Mouse (Mus musculus) midbrain, embryonic 11.5 days (tissue): Measurements from ENCODE around the gene Tchp. TPM values are rescaled to one million over a fixed set of nuclear protein-coding genes. Genes with fewer than 3 reads are reported as not detected.

Experiments used
- ATAC-seq: fragments of 200-750 bp; cut with Nextera tagmentation; 2 replicates; pipeline ENCODE4 v1.8.0; 2017; ENCODE audit warnings: moderate TSS enrichment, moderate library complexity; ENCODE audit not compliant: low FRiP score
- DNase-seq: peaks from one replicate; pipeline ENCODE4 v3.0.0; 2015; ENCODE audit warnings: low spot score; ENCODE audit errors: missing footprints
- H3K27ac ChIP-seq: fragments of 300-500 bp; sonication (generic); 2 replicates; pipeline ENCODE4 v1.5.1; 2014; ENCODE audit warnings: low read depth, low read length
- H3K27me3 ChIP-seq: fragments of 300-500 bp; sonication (generic); 2 replicates; pipeline ENCODE4 v1.6.1; 2014; ENCODE audit warnings: mild to moderate bottlenecking, low read length, moderate library complexity, mixed read lengths; ENCODE audit not compliant: control insufficient read depth, insufficient read depth
- H3K36me3 ChIP-seq: fragments of 300-500 bp; sonication (generic); 2 replicates; pipeline ENCODE4 v1.6.1; 2014; ENCODE audit warnings: mild to moderate bottlenecking, low read length, moderate library complexity, mixed read lengths; ENCODE audit not compliant: control insufficient read depth, insufficient read depth
- H3K4me1 ChIP-seq: fragments of 300-500 bp; sonication (generic); 2 replicates; pipeline ENCODE4 v1.6.1; 2014; ENCODE audit warnings: low read length; ENCODE audit not compliant: control insufficient read depth, insufficient read depth
- H3K4me2 ChIP-seq: fragments of 300-500 bp; sonication (generic); 2 replicates; pipeline ENCODE4 v1.6.1; 2014; ENCODE audit warnings: mild to moderate bottlenecking, moderate library complexity
- H3K4me3 ChIP-seq: fragments of 300-500 bp; sonication (generic); 2 replicates; pipeline ENCODE4 v1.5.1; 2014; ENCODE audit warnings: low read depth, low read length
- H3K9ac ChIP-seq: fragments of 300-500 bp; sonication (generic); 2 replicates; pipeline ENCODE4 v1.6.1; 2014; ENCODE audit warnings: low read length
- H3K9me3 ChIP-seq: fragments of 300-500 bp; sonication (generic); 2 replicates; pipeline ENCODE4 v1.6.1; 2016; ENCODE audit warnings: low read length; ENCODE audit not compliant: control insufficient read depth
- WGBS: fragments of 180-500 bp; shearing (Covaris S2); extraction: QIAGEN DNeasy Blood & Tissue Kit; methylation state at CpG from one replicate; pipeline ENCODE4 v1.1.7; 2014; 5-methylcytosine and 5-hydroxymethylcytosine counted together
- polyA plus RNA-seq: library from polyadenylated mRNA; unstranded; fragments of >200 nt; fragmentation: Nextera tagmentation; extraction: Ambion mirVana; gene quantifications from 2 replicates; pipeline ENCODE4 v1.2.1, GENCODE M21; 2014

The Tchp gene
- polyA plus RNA-seq, 1 experiment from 2014 or later = 17.4 TPM

GRCm38 (mm10) chr5:114742572-114742971 is 35.0 kb downstream of the Tchp start:
- ATAC-seq (no peak), DNase-seq (no peak)
- H3K36me3 ChIP-seq = peaks cover 18% of the 10 kb centered on the region
- H3K9ac ChIP-seq = no peak overlapping the region
- no peaks in the 10 kb centered on the region for H3K9me3 ChIP-seq
- no peak overlapping the region for H3K4me2 ChIP-seq
- H3K4me3 ChIP-seq = no peak overlapping the region
- H3K27me3 ChIP-seq = no peaks in the 10 kb centered on the region
- H3K27ac ChIP-seq = no peak overlapping the region
- WGBS = 96% methylated on average over 10 of the region's 10 CpGs
- H3K4me1 ChIP-seq = no peaks in the 10 kb centered on the region

- H3K9ac ChIP-seq = no peak overlapping the region
- no peak overlapping the region for H3K4me3 ChIP-seq
- peaks cover 17% of the 10 kb centered on the region for H3K36me3 ChIP-seq
- 92% methylated on average over 13 of the region's 13 CpGs for WGBS
- no peak for ATAC-seq
- H3K9me3 ChIP-seq = no peaks in the 10 kb centered on the region
- no peak overlapping the region for H3K4me2 ChIP-seq
- no peaks in the 10 kb centered on the region for H3K27me3 ChIP-seq
- no peak for DNase-seq
- H3K27ac ChIP-seq = no peak overlapping the region
- H3K4me1 ChIP-seq = no peaks in the 10 kb centered on the region
Observed at GRCm38 (mm10) chr5:114742998-114743696, 35.6 kb downstream of the Tchp start.

GRCm38 (mm10) chr5:114743697-114744090 is 36.1 kb downstream of the Tchp start:
- ATAC-seq (no peak), DNase-seq (no peak)
- no peak overlapping the region for H3K9ac ChIP-seq
- H3K4me2 ChIP-seq = no peak overlapping the region
- no peak overlapping the region for H3K27ac ChIP-seq
- no peaks in the 10 kb centered on the region for H3K27me3 ChIP-seq
- H3K4me3 ChIP-seq = no peak overlapping the region
- WGBS = 93% methylated on average over 8 of the region's 8 CpGs
- no peaks in the 10 kb centered on the region for H3K9me3 ChIP-seq
- peaks cover 13% of the 10 kb centered on the region for H3K36me3 ChIP-seq
- H3K4me1 ChIP-seq = no peaks in the 10 kb centered on the region

GRCm38 (mm10) chr5:114745581-114745980 is 38.0 kb downstream of the Tchp start:
- no peak for DNase-seq
- 89% methylated on average over 5 of the region's 5 CpGs for WGBS
- H3K36me3 ChIP-seq = peaks cover 8% of the 10 kb centered on the region

GRCm38 (mm10) chr5:114746886-114747285 is 39.3 kb downstream of the Tchp start:
- Histone ChIP-seq H3K4me3 (no peak overlapping the region), H3K27me3 (no peaks in the 10 kb centered on the region), H3K4me1 (no peaks in the 10 kb centered on the region), H3K36me3 (peaks cover 9% of the 10 kb centered on the region), H3K9ac (no peak overlapping the region), H3K9me3 (no peaks in the 10 kb centered on the region), H3K4me2 (no peak overlapping the region), H3K27ac (no peak overlapping the region)
- no peak for ATAC-seq
- WGBS = 89% methylated on average over 4 of the region's 4 CpGs
- DNase-seq = no peak

More at GRCm38 (mm10) chr5:114745581-114745980, 38.0 kb downstream of the Tchp start:
- Histone ChIP-seq H3K27me3 (no peaks in the 10 kb centered on the region), H3K27ac (no peak overlapping the region), H3K4me3 (no peak overlapping the region), H3K4me2 (no peak overlapping the region), H3K4me1 (no peaks in the 10 kb centered on the region), H3K9me3 (no peaks in the 10 kb centered on the region), H3K9ac (no peak overlapping the region)
- ATAC-seq = no peak

GRCm38 (mm10) chr5:114747521-114747920 is 40.0 kb downstream of the Tchp start:
- Histone ChIP-seq H3K4me3 (no peak overlapping the region), H3K9me3 (no peaks in the 10 kb centered on the region), H3K27me3 (no peaks in the 10 kb centered on the region), H3K36me3 (peaks cover 11% of the 10 kb centered on the region), H3K4me2 (no peak overlapping the region), H3K4me1 (no peaks in the 10 kb centered on the region), H3K9ac (no peak overlapping the region), H3K27ac (no peak overlapping the region)
- WGBS = 95% methylated on average over 5 of the region's 5 CpGs
- DNase-seq = no peak
- ATAC-seq = no peak

- H3K4me2 ChIP-seq = no peak overlapping the region
- H3K36me3 ChIP-seq = peaks cover 9% of the 10 kb centered on the region
- DNase-seq (no peak), ATAC-seq (no peak)
- no peak overlapping the region for H3K27ac ChIP-seq
- H3K9me3 ChIP-seq = no peaks in the 10 kb centered on the region
- H3K4me1 ChIP-seq = no peaks in the 10 kb centered on the region
- H3K27me3 ChIP-seq = no peaks in the 10 kb centered on the region
- WGBS = 84% methylated on average over 10 of the region's 10 CpGs
- H3K9ac ChIP-seq = no peak overlapping the region
- H3K4me3 ChIP-seq = no peak overlapping the region
Observed at GRCm38 (mm10) chr5:114750325-114750724, 42.8 kb downstream of the Tchp start.

- Histone ChIP-seq H3K36me3 (peaks cover 16% of the 10 kb centered on the region), H3K4me2 (no peak overlapping the region), H3K27ac (no peak overlapping the region), H3K4me3 (no peak overlapping the region), H3K9ac (no peak overlapping the region), H3K9me3 (no peaks in the 10 kb centered on the region), H3K4me1 (no peaks in the 10 kb centered on the region), H3K27me3 (no peaks in the 10 kb centered on the region)
- DNase-seq = no peak
- WGBS = 88% methylated on average over 10 of the region's 10 CpGs
- no peak for ATAC-seq
Observed at GRCm38 (mm10) chr5:114752397-114752796, 44.8 kb downstream of the Tchp start.

GRCm38 (mm10) chr5:114753384-114753783 is 45.8 kb downstream of the Tchp start:
- Histone ChIP-seq H3K9ac (no peak overlapping the region), H3K27ac (no peak overlapping the region), H3K4me1 (no peaks in the 10 kb centered on the region), H3K4me3 (no peak overlapping the region), H3K36me3 (peaks cover 16% of the 10 kb centered on the region), H3K9me3 (no peaks in the 10 kb centered on the region), H3K27me3 (no peaks in the 10 kb centered on the region), H3K4me2 (no peak overlapping the region)
- DNase-seq = no peak
- no peak for ATAC-seq
- WGBS = 92% methylated on average over 12 of the region's 12 CpGs
